Mouse (Mus musculus): Measurements from ENCODE around the gene Csf1.
"Not testable (repeated sequence)": the region's sequence is repeated elsewhere in the genome, so short reads cannot be mapped to it uniquely, and the experiment has no call there.

The Csf1 gene

DNA sequence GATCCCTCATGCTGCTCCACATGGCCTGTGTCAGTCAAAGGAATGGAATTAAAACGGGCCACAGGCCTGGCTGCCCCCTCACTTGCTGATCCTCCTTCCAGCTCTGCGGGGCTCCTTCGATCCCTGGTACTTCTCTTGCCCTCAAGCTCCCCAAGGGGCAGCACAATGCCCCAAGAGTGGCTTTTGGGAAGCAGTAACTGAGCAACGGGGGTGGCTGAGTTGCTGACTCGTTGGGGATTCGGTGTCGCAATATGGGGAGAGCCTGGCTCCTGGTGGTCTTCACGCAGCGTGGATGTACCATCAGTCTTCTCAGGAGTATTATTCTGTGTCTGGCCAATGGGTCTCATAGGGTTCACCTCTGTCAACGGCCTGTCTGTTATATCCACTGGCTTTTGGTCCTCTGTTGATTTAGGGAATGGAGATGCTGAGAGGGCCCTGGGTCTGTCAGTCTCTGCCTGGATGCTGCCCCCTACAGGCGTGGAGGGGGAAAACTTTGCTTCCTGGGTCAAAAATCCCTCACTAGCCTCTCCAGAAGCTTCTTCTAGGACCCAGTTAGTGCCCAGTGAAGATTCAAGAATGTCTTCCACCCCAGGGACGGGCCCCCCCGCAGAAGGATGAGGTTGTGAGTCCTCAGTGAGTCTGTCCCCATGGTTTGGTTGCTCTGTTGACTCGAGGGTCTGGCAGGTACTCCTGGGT lies 11.9 kb downstream of the Csf1 start:
- no peak for DNase-seq

GRCm38 (mm10) chr3:107746026-107746425 lies 14.2 kb downstream of the Csf1 start:
- DNase-seq, result no peak

DNA sequence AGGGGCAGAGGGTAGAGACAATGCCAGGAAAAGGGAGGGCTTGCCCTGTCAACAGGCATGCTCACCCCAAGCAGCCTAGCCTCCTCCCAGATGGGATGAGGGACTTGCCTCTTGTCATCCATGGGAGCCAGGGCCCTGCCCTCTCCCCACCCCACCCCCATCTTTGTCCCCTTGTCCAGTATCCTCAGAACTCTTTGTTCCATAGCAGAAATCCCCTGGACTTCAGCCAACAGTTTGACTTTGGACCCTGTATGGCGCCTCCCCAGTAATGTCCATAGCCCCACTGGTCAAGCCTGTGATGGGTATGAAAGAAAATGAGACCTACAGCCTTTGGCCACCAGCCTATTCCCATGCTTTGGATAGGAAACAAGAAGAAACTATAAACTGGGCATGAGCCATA lies 16.6 kb downstream of the Csf1 start:
- DNase-seq, result no peak

DNA sequence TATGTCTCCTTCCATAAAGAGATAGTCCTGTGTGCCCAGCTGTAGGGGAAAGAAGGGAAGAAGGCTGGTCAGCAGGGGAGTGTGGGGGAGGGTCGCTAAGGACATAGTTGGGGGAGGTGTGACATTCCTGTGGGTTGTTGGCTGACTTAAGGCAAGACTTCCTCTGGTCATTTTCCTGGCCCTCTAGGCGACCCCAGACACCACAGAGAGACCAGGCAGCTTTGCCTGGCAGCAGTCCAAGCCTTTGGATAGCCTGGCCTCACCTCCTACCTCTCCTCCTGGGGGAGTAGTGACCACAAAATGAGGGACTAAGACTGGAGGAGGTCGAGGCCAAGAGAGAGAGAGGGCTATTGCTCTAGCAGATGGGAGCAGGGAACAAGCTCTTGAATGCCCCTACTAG lies 17.2 kb downstream of the Csf1 start:
- DNase-seq, result no peak

DNA sequence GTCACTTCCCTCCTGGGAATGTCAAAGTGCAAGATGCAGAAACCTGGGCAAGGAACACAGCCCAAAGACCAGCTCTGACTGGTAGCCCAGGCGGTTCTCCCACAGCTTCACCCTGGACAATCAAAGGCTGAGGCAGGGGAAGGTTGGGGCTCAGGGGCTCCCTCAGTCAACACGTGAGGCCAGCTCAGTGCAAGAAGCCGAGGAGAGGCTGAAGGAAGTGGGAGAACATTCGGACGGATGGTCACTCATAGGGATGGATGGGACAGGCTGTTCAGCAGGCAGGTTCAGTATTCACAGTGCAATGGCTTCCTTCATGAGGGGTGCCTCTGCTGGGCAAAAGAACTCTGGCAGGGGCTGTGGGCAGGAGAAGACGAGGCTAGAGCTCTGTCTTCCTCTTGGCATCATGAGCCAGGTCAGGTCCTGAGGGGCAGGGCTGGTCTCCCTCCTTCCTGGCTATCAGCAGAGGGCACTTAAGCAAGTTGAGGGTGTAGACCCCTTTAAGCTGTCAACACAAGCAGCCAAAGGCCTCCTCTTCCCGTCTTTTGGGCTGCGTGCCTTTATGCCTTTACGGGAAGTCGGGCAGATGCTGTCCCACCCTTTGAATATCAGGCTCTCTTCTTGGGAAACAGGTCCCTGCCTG lies 18.1 kb downstream of the Csf1 start:
- no peak for DNase-seq

DNA sequence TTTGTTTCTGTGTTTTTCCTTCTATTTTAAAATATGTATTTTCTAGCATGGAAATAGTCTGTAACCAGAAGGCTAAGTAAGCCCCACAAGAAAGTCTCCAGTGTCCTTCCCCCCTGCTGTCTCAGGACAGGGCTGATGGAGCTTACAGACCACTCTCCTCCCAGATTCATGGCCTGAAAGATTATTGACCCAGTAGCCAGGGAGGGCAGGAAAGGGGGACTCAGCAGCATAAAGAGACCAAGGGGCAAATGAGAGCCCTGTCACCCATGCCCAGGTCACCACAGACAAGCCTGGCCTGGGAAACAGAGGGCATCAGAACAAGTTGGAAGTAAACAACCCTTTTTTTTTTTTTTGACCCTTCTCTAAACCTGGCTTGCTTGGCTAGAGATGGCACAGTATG lies 18.9 kb downstream of the Csf1 start:
- DNase-seq, result no peak

DNA sequence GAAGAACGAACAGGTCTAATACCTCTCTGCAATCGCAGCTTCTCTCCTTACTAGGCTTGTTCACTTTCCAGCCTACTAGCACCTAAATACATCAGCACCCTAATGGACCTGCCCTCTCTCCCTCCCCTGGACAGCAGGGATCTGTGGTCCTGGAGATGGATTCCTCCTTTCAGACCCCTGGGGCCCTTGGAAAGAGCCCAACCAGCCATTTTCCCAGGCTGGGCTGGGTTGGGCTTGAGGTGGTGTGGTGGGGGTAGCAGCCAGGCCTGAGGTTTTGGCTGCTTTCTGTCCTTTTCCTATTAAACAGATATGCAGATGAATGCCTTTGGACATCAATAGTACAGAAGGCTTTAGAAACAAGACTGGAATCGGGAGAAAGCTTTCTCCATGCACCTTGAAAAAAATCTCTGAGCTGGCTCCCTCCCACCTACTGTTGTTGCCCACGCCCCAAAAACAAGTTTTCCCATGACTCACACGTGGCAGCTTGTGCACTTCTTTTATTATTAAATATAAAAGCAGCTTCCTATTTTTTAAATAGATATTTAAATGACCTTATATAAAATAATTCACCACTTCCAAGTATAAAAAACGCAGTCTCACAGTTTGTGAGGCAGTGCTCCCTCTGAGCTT lies 19.6 kb downstream of the Csf1 start:
- DNase-seq, result peak; percentile 63

DNA sequence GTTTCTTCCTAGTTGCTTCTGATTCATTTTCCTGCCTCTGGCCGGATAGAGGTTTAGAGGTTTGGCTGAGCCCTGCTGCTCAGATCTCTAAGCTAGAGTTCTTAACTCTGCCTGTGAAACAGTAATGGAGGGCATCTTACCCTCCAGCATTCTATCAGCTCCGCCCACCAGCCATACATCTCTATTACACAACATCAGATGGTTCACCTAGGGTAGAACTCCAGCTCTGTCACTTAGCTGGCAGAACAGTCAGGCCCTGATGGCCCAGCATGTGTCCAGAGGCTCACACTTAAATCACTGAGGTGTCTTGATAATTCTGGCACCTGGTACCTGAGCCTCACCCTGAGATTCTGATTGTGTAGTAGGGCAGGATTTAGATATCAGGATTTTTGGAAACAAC lies 20.3 kb downstream of the Csf1 start:
- DNase-seq, result no peak

DNA sequence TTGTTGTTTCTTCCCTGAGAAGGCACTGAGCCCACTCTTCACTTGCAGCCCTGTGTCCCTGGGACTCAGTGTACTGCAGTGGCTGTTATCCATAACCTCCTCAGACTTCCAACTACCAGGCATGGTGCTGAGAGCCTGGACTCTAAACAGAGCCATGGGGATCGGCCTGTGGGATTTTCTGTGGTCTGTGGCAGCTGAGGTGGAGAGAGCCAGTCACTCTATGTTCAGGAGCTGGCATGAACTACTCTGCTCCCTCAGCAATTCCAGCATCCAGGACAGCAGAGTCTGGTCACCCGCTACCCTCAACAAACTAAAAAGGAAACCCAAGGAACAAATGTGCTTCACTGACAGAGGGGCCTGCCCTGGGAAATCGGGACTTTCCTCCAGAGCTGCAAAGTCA lies 20.8 kb downstream of the Csf1 start:
- DNase-seq, result no peak

GRCm38 (mm10) chr3:107738620-107739019 lies 21.6 kb downstream of the Csf1 start:
- DNase-seq, result peak; percentile 57

DNA sequence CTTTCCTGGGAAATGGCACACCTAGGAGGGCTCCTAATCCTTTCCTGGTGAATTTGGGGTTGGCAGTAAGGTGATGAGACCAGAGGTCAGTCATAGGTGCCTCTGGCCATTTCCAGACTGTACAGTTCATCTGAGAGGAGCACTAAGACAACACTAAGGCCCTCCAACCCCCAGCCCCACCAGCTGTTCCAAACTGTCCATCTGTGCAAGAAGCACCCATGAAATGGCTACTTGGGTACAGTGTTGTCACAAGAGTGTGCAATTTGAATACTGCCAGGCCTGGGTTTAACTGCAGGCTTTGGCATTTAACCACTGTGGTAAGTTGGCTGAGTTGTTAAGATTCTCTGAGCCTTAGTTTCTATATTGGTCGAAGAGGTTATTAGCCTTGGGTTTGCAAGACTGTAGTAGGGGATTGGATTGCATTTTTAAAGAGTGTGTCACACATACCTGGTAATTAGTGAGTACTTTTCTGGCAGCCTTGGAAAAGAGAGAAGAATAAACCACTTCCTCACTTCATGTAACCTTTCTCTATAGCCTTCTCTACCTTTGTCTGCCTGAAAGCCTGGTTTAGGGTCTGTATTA lies 22.6 kb downstream of the Csf1 start:
- DNase-seq, result no peak

- not testable (repeated sequence) for DNase-seq
These were observed 24.6 kb downstream of the Csf1 start for GRCm38 (mm10) chr3:107735620-107736019.

GRCm38 (mm10) chr3:107733329-107733728 lies 26.9 kb downstream of the Csf1 start:
- DNase-seq, result no peak

GRCm38 (mm10) chr3:107730236-107730635 lies 30.0 kb downstream of the Csf1 start:
- DNase-seq, result no peak

- DNase-seq, result no peak
These were observed 31.8 kb downstream of the Csf1 start for GRCm38 (mm10) chr3:107728509-107728908.

- no peak for DNase-seq
These were observed 44.3 kb downstream of the Csf1 start for GRCm38 (mm10) chr3:107715971-107716370.

- no peak for DNase-seq
These were observed 45.9 kb downstream of the Csf1 start for GRCm38 (mm10) chr3:107714276-107714933.

GRCm38 (mm10) chr3:107712081-107712480 lies 48.2 kb downstream of the Csf1 start:
- no peak for DNase-seq

- no peak for DNase-seq
These were observed 51.1 kb downstream of the Csf1 start for GRCm38 (mm10) chr3:107709156-107709555.

- no peak for DNase-seq
These were observed 53.0 kb downstream of the Csf1 start for GRCm38 (mm10) chr3:107707239-107707638.

- DNase-seq, result no peak
These were observed 54.1 kb downstream of the Csf1 start for GRCm38 (mm10) chr3:107706164-107706563.

GRCm38 (mm10) chr3:107704371-107704705 lies 55.9 kb downstream of the Csf1 start:
- DNase-seq, result no peak

DNA sequence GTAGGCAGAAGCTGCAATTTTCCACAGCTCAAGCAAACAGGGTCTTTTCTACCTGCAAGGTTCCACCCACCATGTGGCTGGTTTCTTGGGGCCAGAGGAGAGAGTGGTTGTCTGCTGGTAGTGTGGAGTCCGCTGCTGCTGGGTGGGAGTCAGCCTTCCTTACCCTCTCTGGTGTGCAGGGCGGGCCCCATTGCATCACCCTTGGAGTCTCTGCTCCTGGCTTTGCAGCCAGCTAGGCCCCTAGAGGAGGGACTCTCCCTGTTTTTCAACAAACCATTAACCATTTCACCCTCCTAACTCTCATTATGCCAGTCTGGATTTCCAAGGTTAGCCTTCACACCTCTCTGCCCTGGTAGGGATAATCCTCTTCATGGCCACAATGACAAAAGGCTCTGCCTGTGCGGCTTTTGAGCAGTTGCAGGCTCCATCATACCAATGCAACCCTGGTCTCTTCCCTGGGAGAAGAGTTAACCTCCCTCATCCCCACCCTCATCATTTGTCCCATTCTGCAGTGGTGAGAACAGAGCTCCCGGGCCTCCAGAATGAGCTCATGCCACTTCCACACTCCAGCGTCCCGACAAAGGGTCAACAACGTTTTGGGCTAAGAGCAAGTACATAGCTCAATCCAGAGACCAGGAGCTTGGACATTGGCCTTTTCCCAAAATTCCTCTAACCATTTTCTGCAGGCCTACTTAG lies 56.4 kb downstream of the Csf1 start:
- DNase-seq, result no peak

Data from right cerebral cortex, adult 18-20 months (tissue).